Mouse (Mus musculus): Measurements from ENCODE around the gene Mpzl3.

Gene Mpzl3

DNA sequence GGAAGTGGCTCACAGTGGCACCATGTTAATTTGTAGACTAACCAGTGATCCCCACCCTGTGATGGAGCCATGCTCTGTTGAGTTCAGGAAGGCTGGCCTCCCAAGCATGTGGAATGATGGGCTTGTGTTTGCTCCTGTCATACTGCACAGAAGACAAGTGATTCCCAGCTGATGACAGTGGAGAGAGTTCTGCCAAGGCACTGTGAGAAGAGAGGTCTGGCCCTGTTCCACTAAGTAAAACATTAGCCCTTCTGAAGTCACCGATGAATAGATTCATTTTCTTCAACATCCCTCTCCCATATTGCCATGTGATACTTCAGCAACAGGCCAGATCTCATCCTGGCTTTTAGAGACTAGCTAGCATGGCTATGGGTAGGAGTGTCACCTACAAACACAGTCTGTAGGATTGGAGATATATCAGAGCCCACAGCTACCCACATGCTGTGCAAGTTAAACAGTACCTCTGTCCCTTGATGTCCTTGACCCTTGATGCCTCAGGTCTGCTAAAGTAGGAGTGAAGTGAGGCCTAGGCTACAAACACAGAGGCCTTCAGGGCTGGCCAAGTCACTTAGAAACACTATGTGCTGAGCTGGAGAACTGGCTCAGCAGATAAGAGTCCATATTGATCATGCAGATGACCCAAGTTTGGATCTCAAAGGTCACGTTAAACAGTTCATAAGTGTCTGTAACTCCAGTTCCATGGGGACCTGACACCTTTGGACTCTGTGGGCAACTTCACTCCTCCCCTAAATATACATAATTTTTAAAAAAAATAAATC, 50.8 kb downstream of the Mpzl3 start:
- DNase-seq, result no peak

- DNase-seq, result peak; percentile 90 to 92
Observed at GRCm38 (mm10) chr9:45115706-45116105, 60.7 kb downstream of the Mpzl3 start.

- DNase-seq, result no peak
Observed at GRCm38 (mm10) chr9:45116819-45117218, 61.8 kb downstream of the Mpzl3 start.

DNA sequence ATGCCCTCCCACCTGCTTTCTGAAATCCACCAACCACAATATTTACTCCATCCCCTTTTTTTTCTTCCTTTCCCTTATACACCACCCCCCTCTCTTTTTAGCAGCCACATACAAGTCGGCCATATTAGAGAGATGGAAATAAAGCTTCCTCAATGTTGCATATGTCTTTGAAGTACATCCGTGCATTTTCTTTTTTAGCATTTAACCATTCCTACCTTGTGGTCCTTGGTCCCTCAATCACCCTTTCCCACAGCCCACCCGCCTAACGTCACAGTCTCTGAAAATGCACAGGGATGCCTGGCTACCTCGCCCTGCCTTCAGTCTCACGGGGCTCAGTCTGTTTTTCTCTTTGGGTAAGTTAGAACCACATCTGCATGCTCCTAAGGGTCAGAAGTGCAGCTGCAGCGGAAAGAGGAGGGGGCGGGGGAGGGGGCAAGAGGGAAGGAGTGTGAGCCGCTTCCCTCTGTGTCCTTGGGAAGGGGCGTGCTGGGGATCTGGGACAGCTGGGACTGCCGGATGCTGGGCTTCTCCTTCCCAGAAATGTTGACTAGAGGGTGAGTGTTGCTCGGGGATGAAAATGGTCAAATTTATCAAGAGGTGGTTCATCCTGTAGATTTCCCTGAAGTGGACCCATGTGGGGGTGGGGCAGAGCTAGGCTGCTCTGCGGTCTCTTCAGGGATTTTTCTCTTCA, 62.9 kb downstream of the Mpzl3 start, which contains the start of gene Scn2b:
TSS of gene Scn2b (plus strand) at position 42 of the 691 bp plus-strand sequence.
- peak; percentile 64 to 69 for DNase-seq

GRCm38 (mm10) chr9:45118552-45118951, 63.6 kb downstream of the Mpzl3 start:
- peak; percentile 94 for DNase-seq

DNA sequence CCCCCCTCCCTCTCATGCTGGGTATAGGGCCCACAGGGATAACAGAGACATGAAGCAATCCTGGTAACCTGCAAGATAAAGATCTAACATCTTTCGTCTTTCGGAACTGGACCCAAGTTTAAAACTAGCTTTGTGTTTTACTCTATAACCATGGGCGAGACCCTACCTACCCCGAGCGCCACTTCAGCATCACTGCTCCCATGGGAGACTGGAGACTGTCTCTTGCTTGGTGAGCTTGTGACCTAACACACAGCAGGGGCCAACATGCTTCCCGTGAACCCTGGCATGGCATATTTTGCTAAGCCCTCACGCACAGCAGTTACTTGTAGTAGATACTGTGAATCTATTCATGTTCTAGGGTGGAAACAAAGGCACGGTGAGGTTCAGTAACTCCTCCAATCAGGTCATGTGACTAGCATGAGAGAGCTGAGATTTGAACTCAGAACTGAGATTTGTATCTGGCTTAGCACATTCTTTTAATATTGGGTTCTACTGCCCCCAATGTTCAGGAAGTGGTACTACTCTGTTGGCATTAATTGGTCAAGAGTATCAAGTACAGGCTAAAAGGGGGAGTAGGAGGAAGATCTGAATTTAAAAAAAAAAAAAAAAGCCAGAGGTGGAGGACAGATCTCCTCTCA, 64.4 kb downstream of the Mpzl3 start:
- DNase-seq, result no peak

- peak; percentile 51 to 62 for DNase-seq
Observed at GRCm38 (mm10) chr9:45119954-45120530, 65.1 kb downstream of the Mpzl3 start.

DNA sequence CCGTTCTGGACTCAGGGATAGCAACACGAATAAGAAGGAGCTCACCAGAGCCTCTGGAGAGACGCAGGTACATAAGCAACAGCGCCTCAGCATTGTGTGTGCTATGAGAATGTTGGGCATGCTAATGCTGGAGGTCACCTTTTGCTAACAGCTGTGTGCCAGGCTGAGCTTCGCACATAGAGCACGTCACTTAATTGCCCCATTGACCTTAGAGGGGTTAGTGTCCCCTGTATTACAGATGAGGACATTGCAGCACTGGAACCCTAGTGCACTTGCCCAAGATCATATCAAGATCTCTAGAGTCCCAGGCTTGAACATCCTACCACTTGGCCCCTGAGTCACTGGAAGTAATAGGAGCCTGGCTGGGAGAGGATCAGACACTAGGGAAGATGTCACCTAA, 65.6 kb downstream of the Mpzl3 start:
- DNase-seq, result peak in 1 of 2 experiments; percentile 35

DNA sequence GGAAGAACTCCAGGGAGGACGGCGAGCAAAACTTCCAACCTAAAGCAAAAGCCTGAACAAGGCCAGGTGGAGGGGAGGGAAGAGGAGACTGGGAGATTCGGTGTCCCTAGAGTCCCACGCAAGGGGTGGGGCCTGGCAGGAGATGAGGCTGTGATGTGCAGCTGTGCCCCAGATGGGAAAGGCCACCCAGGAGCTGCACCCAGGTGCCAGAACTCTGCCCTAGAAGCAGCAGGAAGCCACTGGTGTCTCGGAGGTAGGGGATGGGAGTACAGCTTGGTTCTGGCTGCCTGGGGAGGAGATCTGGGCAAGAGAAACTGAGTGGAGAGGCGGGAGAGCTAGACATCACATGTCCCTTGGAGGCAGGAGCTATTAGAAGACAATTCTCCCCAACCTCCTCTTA, 66.0 kb downstream of the Mpzl3 start:
- peak; percentile 58 to 65 for DNase-seq

GRCm38 (mm10) chr9:45121769-45122168, 66.8 kb downstream of the Mpzl3 start:
- peak; percentile 90 to 92 for DNase-seq

DNA sequence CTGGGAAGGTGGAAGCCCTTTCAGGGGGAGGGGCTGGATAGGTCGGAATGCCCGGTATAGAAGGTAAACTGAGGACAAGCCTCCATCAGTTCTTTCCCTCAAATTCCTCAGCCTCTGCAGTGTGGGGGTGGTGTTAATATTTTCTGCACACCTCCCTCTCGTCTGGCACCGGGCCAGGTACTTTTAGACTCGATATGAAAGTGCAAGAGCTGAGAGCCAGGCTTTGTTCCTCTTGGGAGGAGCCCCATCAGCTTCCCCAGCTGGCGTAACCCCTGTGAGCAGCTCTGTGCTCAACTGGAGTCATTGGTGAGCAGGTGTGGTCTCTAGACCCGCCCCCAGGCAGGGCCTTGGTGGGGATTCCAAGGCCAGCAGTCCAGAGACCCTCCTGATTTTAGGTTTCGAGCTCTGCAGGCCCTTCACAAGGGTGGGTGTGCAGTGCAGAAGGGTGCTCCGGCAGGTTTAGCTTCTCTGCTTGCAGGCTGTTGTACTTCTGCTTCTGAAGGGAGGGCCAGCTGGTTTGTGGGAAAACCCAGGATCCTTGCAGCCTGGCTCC, 67.3 kb downstream of the Mpzl3 start:
- peak; percentile 61 to 73 for DNase-seq

- no peak for DNase-seq
Observed at GRCm38 (mm10) chr9:45125211-45125610, 70.2 kb downstream of the Mpzl3 start.

- DNase-seq, result no peak
Observed at GRCm38 (mm10) chr9:45126941-45127340, 72.0 kb downstream of the Mpzl3 start.

Measured in cerebellum, postnatal 25 days (tissue).